Mouse (Mus musculus): ENCODE results near the gene Lrrc57.

DNA sequence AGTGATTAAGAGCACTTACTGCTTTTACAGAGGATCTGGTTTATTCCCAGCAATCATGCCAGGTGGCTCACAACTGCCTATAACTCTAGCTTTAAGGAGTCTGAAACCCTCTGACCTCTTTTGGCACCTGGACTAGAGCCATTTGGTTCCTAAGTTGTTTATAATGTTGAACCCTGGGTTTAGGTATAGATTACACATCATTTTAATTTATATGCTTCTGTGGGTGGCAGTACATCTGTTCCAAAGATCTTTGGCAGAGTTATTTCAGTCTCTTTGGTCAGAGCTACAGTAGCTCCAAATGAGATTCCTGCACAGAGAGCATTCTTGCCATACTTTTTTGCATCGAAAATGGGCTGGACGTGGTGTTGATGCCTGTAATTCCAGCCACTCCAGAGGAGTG is 11.6 kb downstream of the Lrrc57 start:
- TF ChIP-seq POLR2A (IDR thresholded peaks at IDR 0.05; ENCODE audit: borderline replicate concordance, extremely low read depth, insufficient read depth, insufficient read length, poor library complexity, severe bottlenecking) (no peak), CTCF (IDR thresholded peaks at IDR 0.05; ENCODE audit: borderline replicate concordance, extremely low read depth, insufficient read depth, insufficient read length) (no peak)
